Mouse (Mus musculus) limb, embryonic 15.5 days (tissue): ENCODE results near the gene Gm45213. TPM values are rescaled to one million over a fixed set of nuclear protein-coding genes. Genes with fewer than 3 reads are reported as not detected.

Source experiments
- ATAC-seq: fragments of 200-750 bp; cut with Nextera tagmentation; 2 replicates; pipeline ENCODE4 v1.8.0; 2017; ENCODE audit warnings: low read depth, moderate TSS enrichment; ENCODE audit not compliant: insufficient number of reproducible peaks, low FRiP score, low TSS enrichment
- H3K27ac ChIP-seq: fragments of 300-500 bp; sonication (generic); 2 replicates; pipeline ENCODE4 v1.5.1; 2015; ENCODE audit warnings: moderate library complexity, mild to moderate bottlenecking, inconsistent platforms
- H3K27me3 ChIP-seq: fragments of 300-500 bp; sonication (generic); 2 replicates; pipeline ENCODE4 v1.6.1; 2015; ENCODE audit warnings: inconsistent platforms
- H3K36me3 ChIP-seq: fragments of 300-500 bp; sonication (generic); 2 replicates; pipeline ENCODE4 v1.6.1; 2015; ENCODE audit warnings: inconsistent platforms
- H3K4me1 ChIP-seq: fragments of 300-500 bp; sonication (generic); 2 replicates; pipeline ENCODE4 v1.6.1; 2015; ENCODE audit warnings: inconsistent platforms
- H3K4me2 ChIP-seq: fragments of 300-500 bp; sonication (generic); 2 replicates; pipeline ENCODE4 v1.6.1; 2015; ENCODE audit warnings: mild to moderate bottlenecking, inconsistent platforms
- H3K4me3 ChIP-seq: fragments of 300-500 bp; sonication (generic); 2 replicates; pipeline ENCODE4 v1.5.1; 2015; ENCODE audit warnings: mild to moderate bottlenecking, inconsistent platforms
- H3K9ac ChIP-seq: fragments of 300-500 bp; sonication (generic); 2 replicates; pipeline ENCODE4 v1.6.1; 2015; ENCODE audit warnings: inconsistent platforms
- H3K9me3 ChIP-seq: fragments of 300-500 bp; sonication (generic); 2 replicates; pipeline ENCODE4 v1.6.1; 2016; ENCODE audit warnings: inconsistent platforms
- WGBS: fragments of 180-500 bp; shearing (Covaris S2); methylation state at CpG from one replicate; pipeline ENCODE4 v1.1.7; 2015; 5-methylcytosine and 5-hydroxymethylcytosine counted together
- polyA plus RNA-seq: library from polyadenylated mRNA; unstranded; fragments of >200 nt; fragmentation: Nextera tagmentation; extraction: Ambion mirVana; gene quantifications from 2 replicates; pipeline ENCODE4 v1.2.1, GENCODE M21; 2015

The Gm45213 gene
- not detected in 2 replicates for polyA plus RNA-seq

DNA sequence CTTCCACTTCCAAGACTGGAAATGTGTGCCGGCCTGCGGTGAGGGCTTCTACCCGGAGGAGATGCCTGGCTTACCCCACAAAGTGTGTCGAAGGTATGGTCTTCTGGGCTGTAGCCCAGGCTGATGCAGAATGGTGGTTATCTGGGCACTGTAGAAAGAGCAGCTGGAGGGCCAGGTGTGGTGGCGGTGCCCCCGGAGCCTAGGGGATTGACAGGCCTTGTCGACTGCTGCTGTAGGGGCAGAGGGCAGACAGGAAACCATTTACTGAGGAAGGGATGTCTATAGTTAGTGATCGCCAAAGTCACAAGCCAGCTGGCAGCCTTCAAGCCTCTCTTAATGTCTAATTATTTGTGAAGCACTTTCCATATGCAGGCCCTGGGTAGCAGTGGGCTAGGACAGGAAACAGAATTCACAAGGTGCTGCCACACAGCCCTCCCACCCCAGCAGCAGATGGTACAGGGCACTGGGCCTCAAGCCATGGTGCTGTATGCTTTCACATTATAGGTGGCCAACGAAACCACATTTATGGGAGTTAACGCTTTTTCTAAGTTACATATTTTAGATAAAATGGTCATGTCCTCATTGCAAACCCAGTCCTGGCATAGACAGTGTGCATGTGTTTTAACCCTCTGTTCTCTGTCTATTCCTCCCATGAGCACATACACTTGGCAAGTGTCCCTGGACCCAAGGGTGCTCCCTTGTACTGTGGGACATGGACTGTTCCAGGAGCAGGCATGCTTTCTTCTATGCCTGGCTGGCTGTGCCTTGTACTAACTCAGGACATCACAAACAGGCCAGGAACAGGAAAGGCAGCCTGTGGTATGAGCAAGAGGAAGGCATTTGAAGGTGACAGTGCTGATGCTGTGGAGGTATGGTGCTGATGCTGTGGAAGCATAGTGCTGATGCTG is at the start of gene Gm45213:
TSS of gene Gm45213 (plus strand) at position 51 of the 908 bp plus-strand sequence.
- no peak within 1 kb of the TSS for H3K9ac ChIP-seq
- H3K9me3 ChIP-seq = no peaks in the 10 kb centered on the region
- no peak within 1 kb of the TSS for H3K27ac ChIP-seq
- H3K4me3 ChIP-seq = no peak within 1 kb of the TSS
- peaks cover 46% of the 10 kb centered on the region for H3K4me1 ChIP-seq
- no peak within 1 kb of the TSS for H3K4me2 ChIP-seq
- no peaks in the 10 kb centered on the region for H3K36me3 ChIP-seq
- ATAC-seq = no peak
- WGBS = 48% methylated on average over 10 of the region's 10 CpGs
- peaks cover 7% of the 10 kb centered on the region; the same call in 1 of the 2 replicates for H3K27me3 ChIP-seq

DNA sequence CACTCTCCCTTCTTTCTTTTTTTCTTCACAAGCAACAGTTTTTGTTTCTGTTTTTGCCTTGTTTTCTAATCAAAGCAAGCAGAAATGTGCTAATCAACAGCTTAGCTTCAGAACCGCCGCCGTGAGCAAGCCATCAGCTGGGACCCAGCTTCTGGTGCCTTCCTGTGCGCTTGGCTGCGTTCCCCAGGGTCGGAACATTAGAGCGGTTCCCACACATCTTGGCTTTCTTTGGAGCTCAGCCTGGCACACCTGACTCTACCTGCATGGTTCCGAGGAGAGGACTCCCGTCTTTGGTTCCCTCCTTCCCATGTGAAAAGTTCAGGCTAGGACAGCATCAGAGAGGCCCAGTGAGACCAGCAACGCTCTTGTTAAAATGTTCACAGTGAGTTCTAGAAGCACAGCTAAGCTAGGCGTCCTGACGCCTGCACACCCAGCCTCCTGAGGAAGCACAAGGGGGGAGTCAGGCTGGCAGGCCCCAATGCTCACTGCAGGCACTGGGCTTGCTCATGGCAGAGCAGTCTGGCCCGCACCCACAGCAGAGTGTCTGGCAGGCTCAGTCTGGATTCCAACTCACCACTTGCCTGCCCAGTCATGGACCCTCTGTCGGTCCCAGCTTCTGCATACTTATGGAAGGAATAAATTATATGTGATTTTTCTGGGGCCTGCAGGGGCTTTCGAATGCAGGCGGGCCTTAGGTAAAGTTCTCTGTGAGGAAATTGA is 42.2 kb upstream of the Gm45213 start:
- no peaks in the 10 kb centered on the region for H3K27me3 ChIP-seq
- ATAC-seq = no peak
- no peak overlapping the region for H3K4me2 ChIP-seq
- H3K4me3 ChIP-seq = no peak overlapping the region
- peaks cover 14% of the 10 kb centered on the region for H3K4me1 ChIP-seq
- peaks cover 2% of the 10 kb centered on the region; the same call in 1 of the 2 replicates for H3K36me3 ChIP-seq
- no peaks in the 10 kb centered on the region for H3K9me3 ChIP-seq
- 74% methylated on average over 16 of the region's 16 CpGs for WGBS
- no peak overlapping the region for H3K9ac ChIP-seq
- H3K27ac ChIP-seq = peak overlapping the region; percentile 58

DNA sequence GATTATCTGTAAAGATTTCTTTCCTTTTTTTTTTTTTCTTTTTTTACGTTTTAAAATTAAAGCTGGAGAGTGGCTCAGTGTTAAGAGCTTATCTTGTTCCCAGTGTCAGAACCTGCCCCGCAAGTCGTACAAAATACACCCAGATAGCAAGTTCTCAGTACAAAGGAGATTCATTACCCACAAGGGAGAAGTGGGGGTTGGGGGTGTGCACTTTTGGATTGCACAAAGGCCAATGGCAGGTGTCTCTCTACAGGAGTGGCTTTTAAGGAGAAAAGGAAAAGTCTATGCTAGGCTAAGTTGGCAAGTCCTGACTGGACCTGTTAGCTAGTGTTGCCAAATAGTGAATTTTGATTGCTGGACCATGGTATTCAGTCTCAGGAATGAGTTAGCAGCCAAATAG is 41.6 kb upstream of the Gm45213 start:
- Histone ChIP-seq H3K4me2 (no peak overlapping the region), H3K9ac (no peak overlapping the region), H3K27ac (peak overlapping the region; percentile 58; the same call in 1 of the 2 replicates), H3K36me3 (peaks cover 2% of the 10 kb centered on the region; the same call in 1 of the 2 replicates), H3K9me3 (no peaks in the 10 kb centered on the region), H3K27me3 (no peaks in the 10 kb centered on the region), H3K4me1 (peaks cover 14% of the 10 kb centered on the region), H3K4me3 (no peak overlapping the region)
- WGBS = 53% methylated on average over 3 of the region's 3 CpGs
- ATAC-seq = no peak

DNA sequence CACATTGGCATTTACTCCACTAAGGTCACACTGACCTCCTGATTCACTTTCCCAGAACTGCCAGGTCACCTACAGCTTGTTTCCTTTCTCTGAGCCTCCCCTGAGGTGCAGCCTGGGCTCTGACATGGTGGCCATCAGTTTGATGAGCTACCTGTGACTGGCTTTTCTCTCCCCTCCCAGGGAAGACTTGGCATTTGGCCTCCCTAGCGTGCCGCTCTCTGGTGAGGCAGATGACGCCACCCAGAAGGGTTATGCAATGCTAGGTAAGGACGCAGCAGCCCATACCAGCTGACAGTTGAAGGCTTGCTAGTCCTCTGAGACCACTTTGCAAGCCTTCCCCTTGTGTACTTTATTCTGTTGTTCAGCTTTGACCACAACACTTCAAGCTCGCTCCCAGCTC is 40.0 kb upstream of the Gm45213 start:
- Histone ChIP-seq H3K36me3 (peaks cover 2% of the 10 kb centered on the region; the same call in 1 of the 2 replicates), H3K27me3 (no peaks in the 10 kb centered on the region), H3K9me3 (no peaks in the 10 kb centered on the region), H3K4me2 (no peak overlapping the region), H3K9ac (no peak overlapping the region), H3K4me3 (no peak overlapping the region), H3K27ac (0 out of 2 replicates have a peak overlapping the region, but pooled peaks have one; percentile 33), H3K4me1 (peaks cover 14% of the 10 kb centered on the region)
- WGBS = 78% methylated on average over 5 of the region's 5 CpGs
- no peak for ATAC-seq

DNA sequence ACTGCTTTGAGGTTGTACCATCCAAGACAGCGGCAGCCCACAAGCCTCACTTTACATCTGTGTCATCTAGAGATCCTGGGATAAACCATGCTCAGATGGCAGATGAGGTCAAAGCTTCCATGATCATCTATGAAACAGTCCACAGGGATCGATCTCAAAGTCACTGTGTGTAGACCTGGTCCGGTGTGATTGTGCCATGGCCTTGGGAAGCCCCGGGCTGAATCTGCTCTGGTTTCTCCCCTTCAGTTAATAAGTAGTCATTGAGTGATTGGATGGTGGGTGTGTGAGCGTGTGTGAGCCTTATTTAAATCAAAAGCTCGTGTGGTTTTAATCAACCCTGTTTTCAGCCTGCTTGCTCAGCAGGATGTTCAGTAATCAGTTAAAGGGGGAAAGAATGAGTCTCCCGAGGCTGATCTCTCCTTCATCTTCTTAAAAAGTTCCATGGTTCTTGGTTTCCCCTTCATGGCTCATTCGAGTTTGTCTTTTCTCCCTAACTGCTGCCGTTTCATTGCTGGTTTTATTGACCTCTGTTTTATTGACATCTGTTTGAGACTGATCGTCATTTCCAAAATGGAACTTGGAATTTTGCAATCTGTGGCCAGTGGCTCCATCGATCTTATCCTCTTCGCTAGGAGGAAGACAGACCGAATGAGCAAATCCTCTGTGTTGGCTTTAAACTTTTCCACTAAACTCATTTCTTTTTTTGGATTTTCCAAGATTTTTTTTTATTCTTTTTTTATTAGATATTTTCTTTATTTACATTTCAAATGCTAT is 39.4 kb upstream of the Gm45213 start:
- Histone ChIP-seq H3K27me3 (no peaks in the 10 kb centered on the region), H3K4me1 (peaks cover 14% of the 10 kb centered on the region), H3K4me2 (no peak overlapping the region), H3K4me3 (no peak overlapping the region), H3K9ac (no peak overlapping the region), H3K36me3 (peaks cover 1% of the 10 kb centered on the region; the same call in 1 of the 2 replicates), H3K27ac (peak overlapping the region; percentile 33; the same call in 1 of the 2 replicates), H3K9me3 (no peaks in the 10 kb centered on the region)
- WGBS = 47% methylated on average over 13 of the region's 13 CpGs
- no peak for ATAC-seq

DNA sequence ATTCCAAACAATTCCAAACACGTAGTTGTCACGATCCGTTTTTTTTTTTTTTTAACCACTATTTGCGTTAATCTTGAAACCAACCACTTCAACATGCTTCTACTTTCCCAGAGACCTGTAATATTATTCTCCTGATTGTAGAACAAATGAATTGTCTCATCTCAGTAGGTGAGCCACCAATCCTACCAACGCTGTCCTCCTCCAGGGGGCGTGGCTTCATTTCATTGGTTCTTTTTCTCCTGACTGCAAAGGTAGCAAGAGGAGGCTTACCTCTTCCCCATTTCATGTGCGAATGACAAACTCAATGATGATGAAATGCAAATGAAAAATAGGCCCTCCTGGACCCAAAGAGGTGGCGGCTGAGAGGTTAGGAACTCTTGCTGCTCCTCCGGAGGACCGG is 38.3 kb upstream of the Gm45213 start:
- WGBS = 87% methylated on average over 10 of the region's 10 CpGs
- H3K36me3 ChIP-seq = no peaks in the 10 kb centered on the region

DNA sequence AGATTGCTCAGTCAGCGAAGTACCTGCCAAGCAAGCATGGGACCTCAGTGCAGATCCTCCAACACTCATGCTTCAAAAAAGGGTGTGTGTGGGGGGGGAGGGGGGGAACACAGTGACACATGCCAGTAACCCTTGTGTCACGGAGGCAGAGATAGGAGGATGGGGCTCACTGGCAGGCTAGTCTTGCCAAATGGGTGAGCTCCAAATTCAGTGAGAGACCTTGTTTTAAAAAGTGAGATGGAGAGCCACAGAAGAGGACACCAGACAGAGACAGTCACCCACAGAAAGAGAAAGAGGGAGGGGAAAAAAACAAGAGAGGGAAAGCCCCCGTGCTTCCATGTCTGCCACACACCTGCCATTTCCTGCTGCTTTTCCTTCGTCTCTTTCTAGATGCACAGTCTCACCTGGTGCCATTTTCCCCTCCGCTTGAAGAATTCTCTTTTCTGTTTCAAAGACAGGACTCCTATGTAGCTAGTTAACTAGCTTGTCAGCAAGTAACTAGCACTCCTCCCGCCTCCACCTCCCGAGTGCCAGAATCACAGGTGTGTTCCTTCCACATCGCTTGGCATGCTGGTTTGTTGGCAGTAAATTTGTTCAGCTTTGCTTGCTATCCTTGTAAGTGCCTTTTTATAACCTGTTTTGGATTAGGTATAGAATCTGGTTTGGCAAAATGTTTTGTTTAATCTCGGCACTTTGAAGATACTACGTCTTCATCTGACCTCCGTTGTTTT is 35.1 kb upstream of the Gm45213 start:
- Histone ChIP-seq H3K4me1 (peaks cover 34% of the 10 kb centered on the region), H3K36me3 (no peaks in the 10 kb centered on the region), H3K9ac (no peak overlapping the region), H3K4me3 (no peak overlapping the region), H3K27me3 (0 out of 2 replicates have a peak, but pooled peaks cover 5% of the 10 kb centered on the region), H3K27ac (no peak overlapping the region), H3K4me2 (no peak overlapping the region), H3K9me3 (no peaks in the 10 kb centered on the region)
- WGBS = 52% methylated on average over 11 of the region's 11 CpGs
- ATAC-seq = no peak

More for the DNA sequence above, 38.3 kb upstream of the Gm45213 start:
- Histone ChIP-seq H3K9ac (no peak overlapping the region), H3K4me2 (no peak overlapping the region), H3K9me3 (no peaks in the 10 kb centered on the region), H3K27ac (no peak overlapping the region), H3K4me1 (peaks cover 16% of the 10 kb centered on the region), H3K27me3 (no peaks in the 10 kb centered on the region), H3K4me3 (no peak overlapping the region)
- ATAC-seq = no peak

DNA sequence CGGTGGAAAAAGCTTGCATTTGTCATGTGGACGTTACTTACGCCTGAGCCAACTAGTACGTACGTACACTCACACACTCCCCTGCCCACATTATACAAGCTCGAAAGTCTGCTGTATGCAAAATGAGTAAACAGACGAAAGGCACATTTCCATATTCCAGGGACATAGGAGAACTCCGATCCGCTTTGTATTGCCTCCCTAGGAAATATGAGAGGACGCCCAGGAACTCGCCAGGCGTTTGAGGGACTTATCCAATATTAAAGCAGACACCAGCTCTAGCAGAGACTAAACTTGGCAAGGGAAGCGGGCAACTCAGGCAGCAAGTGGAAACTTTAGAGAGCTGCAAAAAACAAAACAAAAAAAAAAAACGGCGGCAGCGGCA is 34.5 kb upstream of the Gm45213 start:
- Histone ChIP-seq H3K36me3 (no peaks in the 10 kb centered on the region), H3K9me3 (no peaks in the 10 kb centered on the region), H3K27ac (no peak overlapping the region), H3K4me1 (peaks cover 32% of the 10 kb centered on the region), H3K9ac (no peak overlapping the region), H3K4me3 (no peak overlapping the region), H3K27me3 (0 out of 2 replicates have a peak, but pooled peaks cover 5% of the 10 kb centered on the region), H3K4me2 (peak overlapping the region; percentile 12; the same call in 1 of the 2 replicates)
- WGBS = 56% methylated on average over 16 of the region's 16 CpGs
- no peak for ATAC-seq

DNA sequence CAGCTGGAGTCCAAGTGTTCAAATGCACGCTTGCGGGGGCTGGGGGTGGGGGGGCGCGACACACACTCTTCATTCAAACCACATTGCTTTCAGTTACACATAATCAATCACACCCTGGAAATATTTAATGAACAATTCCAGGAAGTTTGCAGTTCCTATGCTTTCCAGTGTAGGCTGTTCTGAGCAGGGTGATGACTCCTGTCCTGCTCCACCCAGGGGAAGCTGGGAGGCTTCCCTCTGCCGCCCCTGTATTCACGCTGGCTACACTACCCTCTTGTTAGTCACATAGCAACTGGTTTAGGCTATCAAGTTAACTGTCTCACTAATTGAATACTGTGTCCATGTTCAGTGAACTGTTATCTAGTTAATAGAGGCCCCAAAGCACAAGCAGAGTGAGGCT is 32.9 kb upstream of the Gm45213 start:
- Histone ChIP-seq H3K36me3 (no peaks in the 10 kb centered on the region), H3K4me3 (no peak overlapping the region), H3K9me3 (no peaks in the 10 kb centered on the region), H3K27me3 (0 out of 2 replicates have a peak, but pooled peaks cover 5% of the 10 kb centered on the region), H3K4me2 (no peak overlapping the region), H3K9ac (no peak overlapping the region), H3K4me1 (peaks cover 32% of the 10 kb centered on the region), H3K27ac (no peak overlapping the region)
- 51% methylated on average over 6 of the region's 6 CpGs for WGBS
- ATAC-seq = no peak

DNA sequence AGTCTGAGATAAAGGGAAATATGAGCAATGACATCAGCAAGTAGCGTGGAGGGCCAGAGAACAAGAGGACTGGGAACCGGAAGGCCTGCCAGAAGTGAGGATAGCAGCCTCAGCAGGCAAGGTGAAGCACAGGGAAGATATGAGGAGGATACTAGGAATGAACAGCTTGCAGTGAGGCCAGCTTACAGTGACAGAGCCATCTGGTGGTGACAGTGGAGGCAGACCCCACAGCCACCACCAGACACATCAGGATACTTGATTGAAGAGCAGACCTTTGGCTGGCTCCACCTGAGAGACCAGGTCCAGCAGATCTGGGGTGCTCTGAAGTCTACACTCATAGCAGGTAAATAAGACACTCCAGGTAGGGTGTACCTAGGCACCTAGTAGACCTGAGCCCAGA is 15.7 kb upstream of the Gm45213 start:
- Histone ChIP-seq H3K9ac (no peak overlapping the region), H3K36me3 (no peaks in the 10 kb centered on the region), H3K27ac (no peak overlapping the region), H3K9me3 (no peaks in the 10 kb centered on the region), H3K4me2 (no peak overlapping the region), H3K27me3 (no peaks in the 10 kb centered on the region), H3K4me1 (peaks cover 13% of the 10 kb centered on the region), H3K4me3 (no peak overlapping the region)
- 72% methylated on average over 2 of the region's 2 CpGs for WGBS
- no peak for ATAC-seq
